Mouse (Mus musculus) midbrain, embryonic 12.5 days (tissue): ENCODE data around the gene Dpp7. TPM values are rescaled to one million over a fixed set of nuclear protein-coding genes. Genes with fewer than 3 reads are reported as not detected.

ENCODE experiments used
- ATAC-seq: fragments of 200-750 bp; cut with Nextera tagmentation; 2 replicates; pipeline ENCODE4 v1.8.0; 2017; ENCODE audit warnings: low read depth, moderate TSS enrichment, moderate library complexity; ENCODE audit not compliant: low FRiP score
- H3K27ac ChIP-seq: fragments of 300-500 bp; sonication (generic); replicated peaks from 2 replicates; pipeline ENCODE4 v1.5.1; 2016; ENCODE audit warnings: mild to moderate bottlenecking
- H3K27me3 ChIP-seq: fragments of 300-500 bp; sonication (generic); 2 replicates; pipeline ENCODE4 v1.6.1; 2016; ENCODE audit warnings: mild to moderate bottlenecking
- H3K36me3 ChIP-seq: fragments of 300-500 bp; sonication (generic); 2 replicates; pipeline ENCODE4 v1.6.1; 2016
- H3K4me1 ChIP-seq: fragments of 300-500 bp; sonication (generic); 2 replicates; pipeline ENCODE4 v1.6.1; 2016
- H3K4me2 ChIP-seq: fragments of 300-500 bp; sonication (generic); replicated peaks from 2 replicates; pipeline ENCODE4 v1.6.1; 2016; ENCODE audit warnings: mild to moderate bottlenecking, moderate library complexity
- H3K4me3 ChIP-seq: fragments of 300-500 bp; sonication (generic); 2 replicates; pipeline ENCODE4 v1.5.1; 2016; ENCODE audit warnings: mild to moderate bottlenecking
- H3K9ac ChIP-seq: fragments of 300-500 bp; sonication (generic); replicated peaks from 2 replicates; pipeline ENCODE4 v1.6.1; 2016; ENCODE audit warnings: mild to moderate bottlenecking, moderate library complexity
- H3K9me3 ChIP-seq: fragments of 300-500 bp; sonication (generic); 2 replicates; pipeline ENCODE4 v1.6.1; 2016; ENCODE audit warnings: mild to moderate bottlenecking
- WGBS: fragments of 180-500 bp; shearing (Covaris S2); methylation state at CpG from one replicate; pipeline ENCODE4 v1.1.7; 2016; 5-methylcytosine and 5-hydroxymethylcytosine counted together
- polyA plus RNA-seq: library from polyadenylated mRNA; unstranded; fragments of >200 nt; fragmentation: Nextera tagmentation; extraction: Ambion mirVana; gene quantifications from 2 replicates; pipeline ENCODE4 v1.2.1, GENCODE M21; 2016

The Dpp7 gene
- 19.5 and 20.5 TPM in 2 replicates for polyA plus RNA-seq

GRCm38 (mm10) chr2:25356208-25357079 lies at the start of gene Dpp7:
Dpp7 (minus strand) TSS chr2:25356359.
- peak within 1 kb of the TSS; percentile 81 for H3K4me2 ChIP-seq
- H3K9ac ChIP-seq, result peak within 1 kb of the TSS; percentile 49
- no peak within 1 kb of the TSS for H3K27ac ChIP-seq
- H3K4me3 ChIP-seq, result peak within 1 kb of the TSS; percentile 55
- no peaks in the 10 kb centered on the region for H3K9me3 ChIP-seq
- H3K27me3 ChIP-seq, result no peaks in the 10 kb centered on the region
- H3K4me1 ChIP-seq, result peaks cover 21% of the 10 kb centered on the region
- 7% methylated on average over 13 of the region's 13 CpGs for WGBS
- peak; percentile 87 for ATAC-seq
- H3K36me3 ChIP-seq, result peaks cover 24% of the 10 kb centered on the region

- WGBS, result 91% methylated on average over 4 of the region's 4 CpGs
- ATAC-seq, result no peak
- Histone ChIP-seq H3K9me3 (no peaks in the 10 kb centered on the region), H3K9ac (peak overlapping the region; percentile 91), H3K4me1 (peaks cover 24% of the 10 kb centered on the region), H3K4me3 (peak overlapping the region; percentile 66), H3K27me3 (peaks cover 29% of the 10 kb centered on the region), H3K27ac (no peak overlapping the region), H3K4me2 (peak overlapping the region; percentile 62), H3K36me3 (peaks cover 29% of the 10 kb centered on the region)
Observed at GRCm38 (mm10) chr2:25403994-25404393, 47.8 kb upstream of the Dpp7 start.

GRCm38 (mm10) chr2:25402972-25403601 lies 46.9 kb upstream of the Dpp7 start:
- Histone ChIP-seq H3K27ac (peak overlapping the region; percentile 85), H3K4me3 (peak overlapping the region; percentile 66), H3K4me1 (peaks cover 24% of the 10 kb centered on the region), H3K36me3 (peaks cover 21% of the 10 kb centered on the region), H3K27me3 (peaks cover 38% of the 10 kb centered on the region), H3K9me3 (no peaks in the 10 kb centered on the region), H3K4me2 (peak overlapping the region; percentile 62), H3K9ac (peak overlapping the region; percentile 91)
- peak; percentile 77 for ATAC-seq
- WGBS, result 2% methylated on average over 54 of the region's 54 CpGs

GRCm38 (mm10) chr2:25402377-25402971 lies 46.3 kb upstream of the Dpp7 start:
- WGBS, result under 1% methylated on average over 13 of the region's 13 CpGs
- ATAC-seq, result peak; percentile 38
- Histone ChIP-seq H3K4me3 (peak overlapping the region; percentile 66), H3K36me3 (peaks cover 15% of the 10 kb centered on the region), H3K9ac (peak overlapping the region; percentile 91), H3K4me1 (peaks cover 24% of the 10 kb centered on the region), H3K9me3 (no peaks in the 10 kb centered on the region), H3K4me2 (peak overlapping the region; percentile 62), H3K27me3 (peaks cover 44% of the 10 kb centered on the region), H3K27ac (peak overlapping the region; percentile 85)

GRCm38 (mm10) chr2:25400764-25401163 lies 44.6 kb upstream of the Dpp7 start:
- H3K27me3 ChIP-seq, result peaks cover 61% of the 10 kb centered on the region
- ATAC-seq, result no peak
- peak overlapping the region; percentile 41 for H3K4me2 ChIP-seq
- H3K36me3 ChIP-seq, result no peaks in the 10 kb centered on the region; the same call in 1 of the 2 replicates
- WGBS, result 2% methylated on average over 17 of the region's 17 CpGs
- H3K9ac ChIP-seq, result no peak overlapping the region
- H3K27ac ChIP-seq, result no peak overlapping the region
- H3K4me3 ChIP-seq, result peak overlapping the region; percentile 19
- H3K9me3 ChIP-seq, result no peaks in the 10 kb centered on the region
- peaks cover 31% of the 10 kb centered on the region for H3K4me1 ChIP-seq

- peaks cover 66% of the 10 kb centered on the region for H3K27me3 ChIP-seq
- 27% methylated on average over 16 of the region's 16 CpGs for WGBS
- peak overlapping the region; percentile 19 for H3K4me3 ChIP-seq
Observed at GRCm38 (mm10) chr2:25400291-25400690, 44.1 kb upstream of the Dpp7 start.

GRCm38 (mm10) chr2:25399051-25399450 lies 42.9 kb upstream of the Dpp7 start, which contains the start of gene Npdc1:
Npdc1 (plus strand) TSS chr2:25399351.
- WGBS, result 68% methylated on average over 8 of the region's 8 CpGs
- Histone ChIP-seq H3K4me2 (no peak within 1 kb of the TSS), H3K27ac (no peak within 1 kb of the TSS), H3K27me3 (peaks cover 78% of the 10 kb centered on the region), H3K4me3 (no peak within 1 kb of the TSS), H3K9ac (no peak within 1 kb of the TSS), H3K9me3 (no peaks in the 10 kb centered on the region), H3K36me3 (no peaks in the 10 kb centered on the region), H3K4me1 (peaks cover 31% of the 10 kb centered on the region)
- ATAC-seq, result no peak

More at GRCm38 (mm10) chr2:25400291-25400690, 44.1 kb upstream of the Dpp7 start:
- Histone ChIP-seq H3K4me2 (peak overlapping the region; percentile 41), H3K36me3 (no peaks in the 10 kb centered on the region), H3K9ac (no peak overlapping the region), H3K9me3 (no peaks in the 10 kb centered on the region), H3K27ac (no peak overlapping the region), H3K4me1 (peaks cover 35% of the 10 kb centered on the region)
- ATAC-seq, result no peak

- WGBS, result 93% methylated on average over 7 of the region's 7 CpGs
- Histone ChIP-seq H3K4me3 (no peak overlapping the region), H3K27me3 (peaks cover 84% of the 10 kb centered on the region)
Observed at GRCm38 (mm10) chr2:25398065-25398464, 41.9 kb upstream of the Dpp7 start.

GRCm38 (mm10) chr2:25397010-25397409 lies 40.9 kb upstream of the Dpp7 start:
- Histone ChIP-seq H3K4me2 (no peak overlapping the region), H3K27me3 (peaks cover 85% of the 10 kb centered on the region), H3K36me3 (no peaks in the 10 kb centered on the region), H3K4me3 (no peak overlapping the region), H3K27ac (no peak overlapping the region), H3K9me3 (no peaks in the 10 kb centered on the region), H3K9ac (no peak overlapping the region), H3K4me1 (peaks cover 22% of the 10 kb centered on the region)
- 70% methylated on average over 1 of the region's 1 CpGs for WGBS
- ATAC-seq, result no peak

More at GRCm38 (mm10) chr2:25398065-25398464, 41.9 kb upstream of the Dpp7 start:
- ATAC-seq, result no peak
- no peak overlapping the region for H3K4me2 ChIP-seq
- H3K9me3 ChIP-seq, result no peaks in the 10 kb centered on the region
- no peaks in the 10 kb centered on the region for H3K36me3 ChIP-seq
- H3K27ac ChIP-seq, result no peak overlapping the region
- no peak overlapping the region for H3K9ac ChIP-seq
- H3K4me1 ChIP-seq, result peaks cover 25% of the 10 kb centered on the region

GRCm38 (mm10) chr2:25396597-25396983 lies 40.4 kb upstream of the Dpp7 start:
- WGBS, result 24% methylated on average over 3 of the region's 3 CpGs
- ATAC-seq, result no peak
- H3K4me2 ChIP-seq, result peak overlapping the region; percentile 58
- H3K27me3 ChIP-seq, result peaks cover 86% of the 10 kb centered on the region
- no peaks in the 10 kb centered on the region for H3K36me3 ChIP-seq
- H3K9ac ChIP-seq, result no peak overlapping the region
- no peak overlapping the region for H3K27ac ChIP-seq
- peaks cover 22% of the 10 kb centered on the region for H3K4me1 ChIP-seq
- H3K4me3 ChIP-seq, result no peak overlapping the region
- no peaks in the 10 kb centered on the region for H3K9me3 ChIP-seq

GRCm38 (mm10) chr2:25395721-25396596 lies 39.8 kb upstream of the Dpp7 start, which contains the start of gene Entpd2:
Entpd2 (plus strand) TSS chr2:25395874.
- peaks cover 22% of the 10 kb centered on the region for H3K4me1 ChIP-seq
- no peak within 1 kb of the TSS for H3K9ac ChIP-seq
- H3K27ac ChIP-seq, result no peak within 1 kb of the TSS
- no peaks in the 10 kb centered on the region for H3K9me3 ChIP-seq
- no peak for ATAC-seq
- H3K4me3 ChIP-seq, result peak within 1 kb of the TSS; percentile 34
- H3K36me3 ChIP-seq, result no peaks in the 10 kb centered on the region
- WGBS, result 2% methylated on average over 57 of the region's 57 CpGs
- peak within 1 kb of the TSS; percentile 58 for H3K4me2 ChIP-seq
- peaks cover 82% of the 10 kb centered on the region for H3K27me3 ChIP-seq
